In the genomic region with DNA sequence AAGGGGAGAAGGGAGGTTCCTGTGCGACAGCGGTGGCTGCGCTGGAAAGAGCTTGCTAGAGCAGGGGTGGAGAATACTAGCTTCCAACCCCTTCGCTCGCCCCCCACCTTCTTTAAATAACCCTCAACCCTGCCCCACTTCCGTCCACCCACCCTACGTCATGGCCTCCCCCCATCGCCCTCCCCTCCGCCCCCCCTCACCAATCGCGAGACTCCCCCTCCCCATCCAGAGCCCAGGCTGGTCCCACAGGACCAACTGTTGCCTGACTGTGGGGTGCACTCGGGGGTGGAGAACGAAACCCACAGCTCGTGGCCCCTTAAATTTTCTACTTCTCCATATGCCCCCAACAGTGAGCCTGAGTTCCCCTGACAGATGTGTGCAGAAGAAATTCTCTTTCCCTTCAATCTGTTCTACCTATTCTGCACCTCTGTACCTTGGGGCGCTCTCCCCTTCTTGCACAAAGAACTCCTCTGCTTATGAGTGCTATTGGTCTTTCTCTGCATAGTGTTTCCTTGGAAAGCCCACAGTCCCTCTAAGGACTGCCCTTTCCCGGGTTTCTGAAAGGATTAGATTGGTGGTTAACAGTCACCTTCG, we compare ENCODE assay signal across 8 mouse cellular contexts. TPM values are rescaled to one million over a fixed set of nuclear protein-coding genes. Genes with fewer than 3 reads are reported as not detected.
A peak's percentile ranks its signal among the peaks of the same experiment; 100 is the strongest.
DNase-seq lines count a peak whose midpoint lies in the region; ATAC-seq and TF ChIP-seq lines count a peak whose summit lies in the region.

A gene (minus strand): TSS at position 544 of the 594 bp plus-strand sequence.

- peak; percentile 55 for ATAC-seq in lung, postnatal 0 days
- peak; percentile 66; the same call in 1 of the 2 replicates for ATAC-seq in heart, postnatal 0 days (ENCODE audit: insufficient read depth, low read depth)
- peak; percentile 64; the same call in 1 of the 2 replicates for ATAC-seq in stomach, embryonic 16.5 days (ENCODE audit: insufficient read depth, low FRiP score)

- TF ChIP-seq CTCF in lung, postnatal 0 days (IDR thresholded peaks at IDR 0.05) = no peak
- TF ChIP-seq CTCF in heart, postnatal 0 days (IDR thresholded peaks at IDR 0.05; ENCODE audit: low read depth) = no peak

- H3K27me3 ChIP-seq in lung, postnatal 0 days (replicated peaks; ENCODE audit: insufficient read depth, low read length) = no peaks in the 10 kb centered on the region
- H3K27me3 ChIP-seq in heart, postnatal 0 days (ENCODE audit: control insufficient read depth, insufficient read depth, low read length) = no peaks in the 10 kb centered on the region
- no peaks in the 10 kb centered on the region for H3K27me3 ChIP-seq in stomach, embryonic 16.5 days (ENCODE audit: control insufficient read depth, insufficient read depth, low read length)

- WGBS in lung, postnatal 0 days = 20% methylated on average over 11 of the region's 17 CpGs
- WGBS in heart, postnatal 0 days = 15% methylated on average over 8 of the region's 17 CpGs
- WGBS in stomach, embryonic 16.5 days = 34% methylated on average over 15 of the region's 17 CpGs

- no peak for TF ChIP-seq EP300 in lung, postnatal 0 days (IDR thresholded peaks at IDR 0.05)
- no peak for TF ChIP-seq EP300 in heart, postnatal 0 days (IDR thresholded peaks at IDR 0.05; ENCODE audit: low read depth)

- no peaks in the 10 kb centered on the region for H3K36me3 ChIP-seq in lung, postnatal 0 days (ENCODE audit: insufficient read depth, low read length)
- no peaks in the 10 kb centered on the region for H3K36me3 ChIP-seq in heart, postnatal 0 days (replicated peaks; ENCODE audit: control insufficient read depth, insufficient read depth, low read length)
- H3K36me3 ChIP-seq in stomach, embryonic 16.5 days (ENCODE audit: control insufficient read depth, insufficient read depth, low read length) = no peaks in the 10 kb centered on the region

- DNase-seq in adrenal gland, adult 18-20 months (ENCODE audit: low spot score in 2 of 2) = no peak
- DNase-seq in adrenal gland, adult (ENCODE audit: inconsistent age in 2 of 2, low spot score in 1 of 2) = no peak
- DNase-seq in lung, postnatal 0 days (ENCODE audit: low spot score) = peak; percentile 13
- no peak for DNase-seq in lung, postnatal 36 days
- no peak for DNase-seq in heart, postnatal 0 days (ENCODE audit: low spot score)
- peak; percentile 4 for DNase-seq in liver
- DNase-seq in embryo, embryonic 10.5 days (ENCODE audit: low spot score) = no peak

- no peak within 1 kb of the TSS for H3K27ac ChIP-seq in lung, postnatal 0 days (ENCODE audit: low read length)
- H3K27ac ChIP-seq in heart, postnatal 0 days (ENCODE audit: low read depth) = peak within 1 kb of the TSS; percentile 44
- peak within 1 kb of the TSS; percentile 70 for H3K27ac ChIP-seq in stomach, embryonic 16.5 days (ENCODE audit: low read length)

- H3K9ac ChIP-seq in lung, postnatal 0 days (replicated peaks; ENCODE audit: low read depth) = 0 out of 2 replicates have a peak within 1 kb of the TSS, but pooled peaks have one; percentile 23
- peak within 1 kb of the TSS; percentile 51 for H3K9ac ChIP-seq in heart, postnatal 0 days (replicated peaks; ENCODE audit: low read depth, low read length)
- H3K9ac ChIP-seq in stomach, embryonic 16.5 days (ENCODE audit: low read length) = peak within 1 kb of the TSS; percentile 76

- no peaks in the 10 kb centered on the region for H3K4me1 ChIP-seq in lung, postnatal 0 days (ENCODE audit: insufficient read depth, low read depth, low read length)
- H3K4me1 ChIP-seq in heart, postnatal 0 days (ENCODE audit: control insufficient read depth, insufficient read depth) = no peaks in the 10 kb centered on the region
- H3K4me1 ChIP-seq in stomach, embryonic 16.5 days (ENCODE audit: control insufficient read depth, insufficient read depth, low read length) = no peaks in the 10 kb centered on the region

- H3K9me3 ChIP-seq in lung, postnatal 0 days (ENCODE audit: low read length) = no peaks in the 10 kb centered on the region
- H3K9me3 ChIP-seq in heart, postnatal 0 days (replicated peaks; ENCODE audit: control insufficient read depth, low read length) = no peaks in the 10 kb centered on the region
- H3K9me3 ChIP-seq in stomach, embryonic 16.5 days (replicated peaks; ENCODE audit: control insufficient read depth, low read length) = no peaks in the 10 kb centered on the region

- peak within 1 kb of the TSS; percentile 65 for H3K4me2 ChIP-seq in lung, postnatal 0 days (replicated peaks; ENCODE audit: low read depth, low read length)
- H3K4me2 ChIP-seq in heart, postnatal 0 days (ENCODE audit: low read depth, low read length) = peak within 1 kb of the TSS; percentile 76
- peak within 1 kb of the TSS; percentile 66 for H3K4me2 ChIP-seq in stomach, embryonic 16.5 days (ENCODE audit: low read depth, low read length)

- H3K4me3 ChIP-seq in lung, postnatal 0 days (ENCODE audit: low read depth, low read length) = peak within 1 kb of the TSS; percentile 52
- H3K4me3 ChIP-seq in heart, postnatal 0 days (ENCODE audit: low read depth, low read length) = peak within 1 kb of the TSS; percentile 69
- peak within 1 kb of the TSS; percentile 62 for H3K4me3 ChIP-seq in stomach, embryonic 16.5 days (replicated peaks; ENCODE audit: low read length)

RNA-seq across cellular contexts. Expression of the gene that starts here (rescaled TPM):
- total RNA-seq in adrenal gland, adult 18-20 months (2021) = 10 to 100 TPM; 31.8 to 33.0 TPM
- polyA plus RNA-seq in lung, postnatal 0 days (2015; fragmentation: Nextera tagmentation; extraction: Ambion mirVana) = 5.8 and 8.7 TPM in 2 replicates
- 5.0 and 9.6 TPM in 2 replicates for total RNA-seq in heart, postnatal 0 days (2014; rRNA removed; ENCODE audit: low replicate concordance)
- polyA plus RNA-seq in heart, postnatal 0 days (2015; fragmentation: Nextera tagmentation; extraction: Ambion mirVana) = 10.4 and 11.0 TPM in 2 replicates
- polyA plus RNA-seq in stomach, embryonic 16.5 days (2015; fragmentation: Nextera tagmentation; extraction: Ambion mirVana) = 25.5 and 28.6 TPM in 2 replicates

Comparison
In these comparisons a context has a peak if more than half of its experiments do, and no peak if none do; other contexts are left out.
1. DNase-seq: peak in lung, postnatal 0 days (single experiment) and liver (single experiment); none in adrenal gland, adult 18-20 months (0 of 2), adrenal gland, adult (0 of 2), lung, postnatal 36 days (single experiment), heart, postnatal 0 days (single experiment) and embryo, embryonic 10.5 days (single experiment).
2. H3K9ac ChIP-seq: peak in every context shown above with its lines; median percentile 76 in stomach, embryonic 16.5 days; 51 in heart, postnatal 0 days; 23 in lung, postnatal 0 days.
3. Peak in every context shown above with its lines, with median percentiles within 50 percentile points of each other: ATAC-seq, H3K4me2 ChIP-seq and H3K4me3 ChIP-seq.